Mouse (Mus musculus): Measurements from ENCODE around the gene Cops6. TPM values are rescaled to one million over a fixed set of nuclear protein-coding genes. Genes with fewer than 3 reads are reported as not detected.

Gene Cops6
- polyA plus RNA-seq (2012; fragmentation: generic; extraction: Trizol) = 186 TPM

DNA sequence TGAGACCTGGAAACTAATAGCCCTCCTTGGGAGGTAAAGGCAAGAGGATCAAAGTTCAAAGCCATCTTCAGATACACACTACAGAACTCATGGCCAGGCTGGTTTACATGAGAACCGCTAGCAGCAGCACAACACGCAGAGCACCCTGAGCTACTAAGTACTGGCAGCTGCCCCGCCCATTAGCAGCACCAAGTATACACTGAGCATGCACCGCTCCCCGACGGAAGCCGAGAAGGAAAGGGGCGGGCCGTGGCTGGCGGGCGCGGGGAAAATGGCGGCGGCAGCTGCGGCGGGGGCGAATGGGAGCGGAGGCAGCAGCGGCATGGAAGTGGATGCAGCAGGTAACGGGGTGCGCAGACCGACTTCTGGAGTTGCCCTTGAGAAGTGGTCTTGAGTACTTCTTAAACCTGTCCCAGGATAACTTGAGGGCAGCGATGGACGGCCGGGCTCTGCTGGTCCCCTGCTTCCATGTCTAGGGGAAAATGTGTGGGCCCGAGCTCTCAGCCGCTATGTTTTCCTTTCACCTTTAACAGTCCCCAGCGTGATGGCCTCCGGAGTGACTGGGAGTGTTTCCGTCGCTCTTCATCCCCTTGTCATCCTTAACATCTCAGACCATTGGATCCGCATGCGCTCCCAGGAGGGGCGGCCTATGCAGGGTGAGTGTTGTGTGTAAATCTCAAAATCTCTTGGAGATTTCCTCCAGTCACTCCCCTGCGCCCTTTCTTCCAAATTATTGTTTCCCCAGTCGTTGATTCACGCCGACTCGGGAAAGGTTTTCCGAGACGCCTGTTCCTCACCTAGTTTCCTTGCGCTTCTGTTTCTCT, at the start of gene Cops6:
TSS of gene Cops6 (plus strand) at position 230 of the 824 bp plus-strand sequence.
- peak within 1 kb of the TSS; percentile 40 for H3ac ChIP-seq (ENCODE audit: control insufficient read depth, insufficient read length)
- H3K36me3 ChIP-seq (ENCODE audit: control insufficient read depth, insufficient read depth) = peaks cover 20% of the 10 kb centered on the region
- H3K4me2 ChIP-seq (ENCODE audit: low read depth) = peak within 1 kb of the TSS; percentile 95
- peak within 1 kb of the TSS; percentile 88 for H3K4me3 ChIP-seq
- no peaks in the 10 kb centered on the region for H3K27me3 ChIP-seq (ENCODE audit: control insufficient read depth, insufficient read depth, insufficient read length)
- H3K79me2 ChIP-seq (ENCODE audit: control insufficient read depth, insufficient read depth) = peaks cover 18% of the 10 kb centered on the region
- TF ChIP-seq TCF12 (IDR thresholded peaks at IDR 0.05; ENCODE audit: insufficient read depth, poor library complexity, severe bottlenecking) (no peak), TCF3 (IDR thresholded peaks at IDR 0.05; ENCODE audit: insufficient read length, low read depth) (no peak), MYOD1 (IDR thresholded peaks at IDR 0.05; ENCODE audit: control insufficient read depth in 1 of 3, insufficient read length in 2 of 3, low read depth in 2 of 3) (peak in 2 of 3 experiments; percentile 74 to 96), E2F4 (IDR thresholded peaks at IDR 0.05; ENCODE audit: insufficient read depth) (no peak), CEBPB (IDR thresholded peaks at IDR 0.05; ENCODE audit: insufficient read depth, poor library complexity, severe bottlenecking) (no peak), MYOG (IDR thresholded peaks at IDR 0.05; ENCODE audit: control insufficient read depth in 1 of 3, insufficient read depth in 1 of 3, insufficient read length in 2 of 3, low read depth in 2 of 3) (peak in 2 of 3 experiments; percentile 71 to 77), REST (IDR thresholded peaks at IDR 0.05; ENCODE audit: insufficient read depth, insufficient read length) (peak; percentile 29), POLR2AphosphoS2 (IDR thresholded peaks at IDR 0.05; ENCODE audit: insufficient read length, low read depth) (peak; percentile 88), POLR2A (IDR thresholded peaks at IDR 0.05; ENCODE audit: insufficient read length, low read depth) (peak; percentile 93), USF1 (IDR thresholded peaks at IDR 0.05; ENCODE audit: low read depth) (no peak), MAX (IDR thresholded peaks at IDR 0.05; ENCODE audit: low read depth) (no peak), SRF (IDR thresholded peaks at IDR 0.05; ENCODE audit: control insufficient read depth, insufficient read length, low read depth) (no peak)

DNA sequence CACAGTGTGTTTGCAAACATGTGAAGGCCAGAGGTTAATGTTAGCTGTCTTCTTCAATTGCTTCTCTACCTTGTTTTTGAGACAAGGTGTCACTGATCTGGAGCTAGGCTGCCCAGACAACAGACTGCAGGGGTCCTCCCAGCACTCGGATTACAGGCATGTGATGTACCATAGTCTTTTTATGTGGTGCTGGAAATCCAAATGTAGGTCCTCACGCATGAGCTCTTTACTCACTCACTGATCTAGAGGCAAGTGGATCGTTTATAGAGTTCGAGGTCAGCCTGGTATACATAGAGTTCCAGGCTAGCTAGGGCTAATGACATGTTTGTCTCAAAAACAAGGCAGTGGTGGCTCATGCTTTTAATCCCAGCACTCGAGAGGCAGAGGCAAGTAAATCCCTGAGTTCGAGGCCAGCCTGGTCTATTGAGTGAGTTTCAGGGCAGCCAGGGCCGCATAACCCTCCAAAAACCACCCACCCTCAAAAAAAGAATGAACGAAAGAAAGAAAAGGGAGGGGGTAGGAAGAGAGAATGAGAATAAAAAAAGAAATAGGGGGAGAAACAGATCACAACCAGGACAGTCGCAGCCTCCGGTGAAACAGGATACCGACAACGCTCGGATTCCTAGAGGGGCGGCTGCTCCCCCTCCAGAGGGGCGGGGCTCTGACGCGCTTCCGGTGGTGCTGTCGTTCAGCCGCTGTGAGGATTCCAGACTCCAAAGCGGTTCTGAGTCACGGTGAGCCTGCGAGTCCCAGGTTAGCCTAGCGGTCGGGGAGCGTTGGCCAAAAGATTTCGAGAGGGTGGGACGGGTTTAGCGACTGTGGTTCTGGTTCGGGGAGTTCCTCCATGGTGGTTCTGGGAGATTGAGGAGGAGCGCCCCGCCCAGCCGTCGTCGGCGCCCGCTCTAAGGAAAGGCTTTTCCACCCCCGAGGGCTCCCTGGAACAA, 44.3 kb upstream of the Cops6 start, which contains the start of gene Zscan21:
TSS of gene Zscan21 (plus strand) at position 649 of the 944 bp plus-strand sequence.
- H3K79me2 ChIP-seq (ENCODE audit: control insufficient read depth, insufficient read depth) = peaks cover 27% of the 10 kb centered on the region
- H3K27me3 ChIP-seq (ENCODE audit: control insufficient read depth, insufficient read depth, insufficient read length) = no peaks in the 10 kb centered on the region
- H3K4me2 ChIP-seq (ENCODE audit: low read depth) = peak within 1 kb of the TSS; percentile 79
- H3ac ChIP-seq (ENCODE audit: control insufficient read depth, insufficient read length) = peak within 1 kb of the TSS; percentile 27
- H3K36me3 ChIP-seq (ENCODE audit: control insufficient read depth, insufficient read depth) = no peaks in the 10 kb centered on the region
- TF ChIP-seq MYOG (IDR thresholded peaks at IDR 0.05; ENCODE audit: control insufficient read depth in 1 of 3, insufficient read depth in 1 of 3, insufficient read length in 2 of 3, low read depth in 2 of 3) (peak in 1 of 3 experiments; percentile 18), E2F4 (IDR thresholded peaks at IDR 0.05; ENCODE audit: insufficient read depth) (no peak), POLR2A (IDR thresholded peaks at IDR 0.05; ENCODE audit: insufficient read length, low read depth) (peak; percentile 91), POLR2AphosphoS2 (IDR thresholded peaks at IDR 0.05; ENCODE audit: insufficient read length, low read depth) (peak; percentile 94), USF1 (IDR thresholded peaks at IDR 0.05; ENCODE audit: low read depth) (no peak)
- peak within 1 kb of the TSS; percentile 62 for H3K4me3 ChIP-seq

DNA sequence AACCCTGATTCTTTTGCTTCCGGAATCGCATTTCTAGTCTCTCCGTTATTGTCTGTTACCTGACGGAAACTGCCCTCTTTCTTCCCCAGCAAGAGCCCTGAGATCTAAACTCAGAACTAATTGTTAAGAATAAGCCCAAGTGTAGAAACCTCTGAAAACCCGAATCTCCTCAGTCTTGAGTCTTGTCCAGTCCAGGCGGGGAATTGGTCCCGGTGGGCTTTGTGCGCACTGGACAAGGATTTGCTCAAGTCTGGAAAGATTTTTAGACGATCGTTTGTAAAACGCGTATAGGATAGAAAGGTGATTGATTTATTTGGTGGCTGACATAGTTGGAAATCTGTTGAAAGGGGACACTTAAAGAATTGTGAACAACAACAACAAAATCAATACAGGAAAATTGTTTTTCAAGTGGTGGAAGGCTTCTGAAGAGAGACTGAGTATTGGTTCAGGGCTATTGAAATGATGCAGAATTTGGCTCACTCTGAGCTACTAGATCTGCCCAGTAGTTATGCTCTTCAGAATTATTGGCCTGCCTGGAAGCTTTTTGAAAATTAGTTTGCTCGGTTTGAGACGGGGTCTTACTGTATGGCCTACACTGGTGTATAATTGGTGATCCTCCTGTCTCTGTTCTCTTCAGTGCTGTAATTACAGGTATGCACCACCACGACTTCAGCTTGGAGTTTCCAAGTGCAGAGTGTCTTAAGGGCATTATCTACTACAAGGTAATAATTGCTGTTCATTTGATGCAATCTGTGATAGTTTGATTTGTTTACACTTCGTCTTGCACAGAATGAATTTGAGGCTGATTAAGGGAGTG, 43.5 kb upstream of the Cops6 start:
- no peaks in the 10 kb centered on the region for H3K27me3 ChIP-seq (ENCODE audit: control insufficient read depth, insufficient read depth, insufficient read length)
- peak overlapping the region; percentile 27 for H3ac ChIP-seq (ENCODE audit: control insufficient read depth, insufficient read length)
- peak overlapping the region; percentile 62 for H3K4me3 ChIP-seq
- H3K79me2 ChIP-seq (ENCODE audit: control insufficient read depth, insufficient read depth) = peaks cover 27% of the 10 kb centered on the region
- TF ChIP-seq MYOG (IDR thresholded peaks at IDR 0.05; ENCODE audit: control insufficient read depth in 1 of 3, insufficient read depth in 1 of 3, insufficient read length in 2 of 3, low read depth in 2 of 3) (no peak), POLR2AphosphoS2 (IDR thresholded peaks at IDR 0.05; ENCODE audit: insufficient read length, low read depth) (no peak), SRF (IDR thresholded peaks at IDR 0.05; ENCODE audit: control insufficient read depth, insufficient read length, low read depth) (no peak), REST (IDR thresholded peaks at IDR 0.05; ENCODE audit: insufficient read depth, insufficient read length) (no peak), USF1 (IDR thresholded peaks at IDR 0.05; ENCODE audit: low read depth) (no peak), E2F4 (IDR thresholded peaks at IDR 0.05; ENCODE audit: insufficient read depth) (no peak), TCF12 (IDR thresholded peaks at IDR 0.05; ENCODE audit: insufficient read depth, poor library complexity, severe bottlenecking) (no peak)
- H3K36me3 ChIP-seq (ENCODE audit: control insufficient read depth, insufficient read depth) = peaks cover 5% of the 10 kb centered on the region
- H3K4me2 ChIP-seq (ENCODE audit: low read depth) = peak overlapping the region; percentile 79

DNA sequence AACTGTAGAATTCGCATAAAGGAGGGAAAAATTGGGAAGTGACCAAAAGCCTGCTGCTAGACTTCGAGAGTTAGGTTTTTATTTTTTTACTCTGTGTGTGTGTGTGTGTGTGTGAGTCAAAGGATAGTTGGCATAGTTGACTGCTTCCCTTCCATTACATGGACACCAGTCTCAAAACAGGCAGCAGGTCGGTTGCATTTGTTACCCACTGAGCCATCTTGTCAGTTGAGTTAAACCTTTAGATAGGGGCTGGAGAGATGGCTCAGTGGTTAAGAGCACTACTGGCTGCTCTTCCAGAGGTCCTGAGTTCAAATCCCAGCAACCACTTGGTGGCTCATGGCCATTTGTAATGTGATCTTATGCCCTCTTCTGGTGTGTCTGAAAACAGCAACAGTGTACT, 42.8 kb upstream of the Cops6 start:
- Histone ChIP-seq H3K4me3 (peak overlapping the region; percentile 62), H3K27me3 (ENCODE audit: control insufficient read depth, insufficient read depth, insufficient read length) (no peaks in the 10 kb centered on the region), H3ac (ENCODE audit: control insufficient read depth, insufficient read length) (no peak overlapping the region), H3K36me3 (ENCODE audit: control insufficient read depth, insufficient read depth) (peaks cover 8% of the 10 kb centered on the region), H3K4me2 (ENCODE audit: low read depth) (peak overlapping the region; percentile 79), H3K79me2 (ENCODE audit: control insufficient read depth, insufficient read depth) (peaks cover 27% of the 10 kb centered on the region)
- TF ChIP-seq SRF (IDR thresholded peaks at IDR 0.05; ENCODE audit: control insufficient read depth, insufficient read length, low read depth) (no peak), CEBPB (IDR thresholded peaks at IDR 0.05; ENCODE audit: insufficient read depth, poor library complexity, severe bottlenecking) (no peak), MYOD1 (IDR thresholded peaks at IDR 0.05; ENCODE audit: control insufficient read depth in 1 of 3, insufficient read length in 2 of 3, low read depth in 2 of 3) (no peak), TCF3 (IDR thresholded peaks at IDR 0.05; ENCODE audit: insufficient read length, low read depth) (no peak), POLR2A (IDR thresholded peaks at IDR 0.05; ENCODE audit: insufficient read length, low read depth) (no peak), POLR2AphosphoS2 (IDR thresholded peaks at IDR 0.05; ENCODE audit: insufficient read length, low read depth) (no peak), E2F4 (IDR thresholded peaks at IDR 0.05; ENCODE audit: insufficient read depth) (no peak), TCF12 (IDR thresholded peaks at IDR 0.05; ENCODE audit: insufficient read depth, poor library complexity, severe bottlenecking) (no peak), USF1 (IDR thresholded peaks at IDR 0.05; ENCODE audit: low read depth) (no peak), REST (IDR thresholded peaks at IDR 0.05; ENCODE audit: insufficient read depth, insufficient read length) (no peak), MYOG (IDR thresholded peaks at IDR 0.05; ENCODE audit: control insufficient read depth in 1 of 3, insufficient read depth in 1 of 3, insufficient read length in 2 of 3, low read depth in 2 of 3) (no peak), MAX (IDR thresholded peaks at IDR 0.05; ENCODE audit: low read depth) (no peak)
